Mouse (Mus musculus) left cerebral cortex, postnatal 14 days (tissue): ENCODE measurements around the gene Paf1. TPM values are rescaled to one million over a fixed set of nuclear protein-coding genes. Genes with fewer than 3 reads are reported as not detected.

ENCODE experiments used
- DNase-seq, 2 experiments: peaks; one replicate each; pipeline ENCODE4 v3.0.0; 2021 to 2022; ENCODE audit warnings: low spot score in 2 of 2, mixed read lengths in 1 of 2
- intact Hi-C: fragments of 180-260 bp; cut with DNase I; formaldehyde crosslinking; loops from one replicate; pipeline ENCODE4 v1.15.1; 2025
- total RNA-seq, 2 experiments: library from RNA; stranded (reverse); gene quantifications; 2 replicates each; pipeline ENCODE4 v1.2.3; 2021

Paf1 gene
- total RNA-seq, 2 experiments from 2014 or later: 59.9 to 60.0 TPM

DNA sequence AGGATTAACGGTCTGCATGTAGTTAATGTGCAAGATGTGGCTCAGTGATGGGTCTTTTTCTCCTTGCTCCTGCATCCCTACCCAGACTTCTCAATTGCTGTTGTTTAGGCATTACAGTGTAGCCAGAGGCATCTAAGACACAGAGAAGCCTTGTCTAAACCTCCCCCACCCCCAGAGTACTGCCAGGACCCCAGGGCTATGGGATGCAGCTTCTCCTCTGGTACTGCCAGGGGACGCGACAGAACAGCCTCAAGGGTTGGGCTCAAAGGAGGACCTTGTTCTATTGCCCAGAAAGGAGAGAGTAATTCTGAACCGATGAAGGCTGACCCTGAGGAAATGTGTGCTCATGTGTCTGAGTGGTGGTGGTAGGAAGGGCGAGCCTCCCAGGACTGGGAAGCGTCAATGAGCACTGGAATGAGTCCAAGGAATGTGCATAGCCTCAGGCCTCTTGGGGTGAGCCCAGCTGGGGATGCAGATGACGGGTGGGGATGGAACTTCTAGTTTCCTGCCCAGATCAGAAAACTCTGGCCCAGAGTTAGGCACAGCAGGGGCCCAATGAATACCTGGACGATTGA is 25.4 kb downstream of the Paf1 start:
- intact Hi-C loops: no loop called here
- DNase-seq: peak; percentile 34

DNA sequence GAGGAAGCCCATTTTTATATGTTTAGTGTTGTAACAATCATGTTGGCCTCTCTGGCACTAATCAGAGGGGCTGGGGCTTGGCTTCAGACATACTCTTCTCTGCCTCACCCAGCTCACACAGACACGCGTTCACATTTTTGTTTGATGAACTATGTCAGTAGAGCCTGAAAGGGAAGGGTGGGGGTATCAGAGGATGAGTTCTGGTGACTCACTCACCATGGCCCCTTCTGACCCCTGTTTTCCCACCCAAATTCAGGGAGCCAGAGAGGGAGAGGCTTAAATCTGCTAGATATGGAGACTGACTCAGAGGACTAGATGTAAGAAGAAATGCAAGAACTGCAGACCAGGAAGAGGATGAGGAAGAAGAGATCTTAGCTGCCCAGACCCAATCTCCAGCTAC is 26.7 kb downstream of the Paf1 start:
- no peak for DNase-seq
- intact Hi-C loops: no loop called here

DNA sequence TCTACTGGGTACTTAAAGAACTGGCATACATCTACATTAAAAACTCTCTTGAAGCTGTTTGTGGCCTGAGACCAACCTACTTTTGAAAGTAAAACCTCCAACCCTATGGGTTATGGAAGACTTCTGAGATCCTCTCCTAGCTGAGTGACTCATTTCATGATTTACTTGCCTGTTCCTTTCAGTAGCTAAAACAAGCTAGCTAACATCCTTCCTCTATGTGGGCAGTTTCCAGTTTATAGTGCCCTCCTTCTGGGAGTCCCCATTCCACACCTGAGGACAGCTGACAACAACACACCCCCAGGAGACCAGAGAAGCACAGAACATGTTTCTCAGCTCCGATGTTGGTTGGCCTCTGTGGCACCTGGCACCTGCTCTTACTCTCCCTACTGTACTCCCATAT is 30.3 kb downstream of the Paf1 start:
- intact Hi-C loops: no loop called here

DNA sequence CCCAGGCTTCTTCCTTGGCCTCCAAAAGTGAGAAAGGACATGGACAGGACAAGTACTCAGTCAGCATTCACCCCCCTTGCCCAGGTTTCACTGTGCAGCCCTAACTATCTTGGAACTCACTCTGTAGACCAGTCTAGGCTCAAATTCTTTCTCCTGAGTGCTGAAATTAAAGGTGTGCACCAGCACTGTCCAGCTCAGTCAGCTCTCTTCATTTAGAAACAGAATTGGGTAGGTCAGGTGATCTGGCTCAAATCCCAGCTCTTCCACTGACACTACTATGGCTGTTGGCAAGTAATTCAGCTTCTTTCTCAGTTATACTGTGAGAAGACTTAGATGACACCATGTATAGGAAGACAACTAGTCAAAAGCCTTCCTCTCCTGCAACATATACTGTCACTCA is 35.0 kb downstream of the Paf1 start:
- no peak for DNase-seq

More for the DNA sequence above, 30.3 kb downstream of the Paf1 start:
- no peak for DNase-seq

DNA sequence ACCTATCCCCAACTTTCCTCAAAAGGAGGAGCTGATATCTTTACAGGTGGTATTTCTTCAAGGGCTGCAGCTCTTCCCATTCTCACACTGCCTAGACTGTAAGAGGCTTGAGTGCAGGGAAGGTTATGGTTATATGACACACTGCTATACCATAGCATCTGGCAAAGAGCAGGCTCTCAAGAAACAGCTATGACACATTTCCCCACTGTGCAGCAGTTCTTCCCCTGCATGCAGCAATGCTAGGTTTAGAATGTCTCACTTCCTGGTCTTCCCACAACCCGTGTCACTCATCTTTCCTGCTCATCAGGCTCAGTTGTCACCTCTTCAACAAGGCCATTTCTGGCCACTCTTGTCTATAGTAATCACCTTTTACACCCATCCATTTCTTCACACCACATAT is 37.8 kb downstream of the Paf1 start:
- intact Hi-C loops: no loop called here
- DNase-seq: no peak

More for the DNA sequence above, 35.0 kb downstream of the Paf1 start:
- intact Hi-C loops: no loop called here

DNA sequence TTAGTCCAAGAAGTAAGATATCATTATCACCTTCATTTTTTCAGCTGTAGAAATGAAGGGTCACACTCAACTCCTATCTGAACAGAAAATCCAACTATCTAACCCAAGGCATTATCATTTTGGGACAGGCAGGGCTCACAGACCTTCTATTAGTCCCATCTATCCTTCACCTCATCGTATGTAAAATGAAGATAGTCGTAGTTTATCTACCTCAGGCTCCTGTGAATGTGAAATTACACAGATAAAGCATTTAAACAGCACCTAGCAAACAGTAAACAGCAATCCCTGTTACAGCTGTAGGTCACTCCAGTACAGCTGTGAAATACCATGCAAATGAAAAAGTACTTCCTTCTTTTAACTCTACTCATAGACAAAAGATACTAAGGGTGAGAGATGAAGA is 39.5 kb downstream of the Paf1 start:
- DNase-seq: no peak
- intact Hi-C loops: no loop called here

DNA sequence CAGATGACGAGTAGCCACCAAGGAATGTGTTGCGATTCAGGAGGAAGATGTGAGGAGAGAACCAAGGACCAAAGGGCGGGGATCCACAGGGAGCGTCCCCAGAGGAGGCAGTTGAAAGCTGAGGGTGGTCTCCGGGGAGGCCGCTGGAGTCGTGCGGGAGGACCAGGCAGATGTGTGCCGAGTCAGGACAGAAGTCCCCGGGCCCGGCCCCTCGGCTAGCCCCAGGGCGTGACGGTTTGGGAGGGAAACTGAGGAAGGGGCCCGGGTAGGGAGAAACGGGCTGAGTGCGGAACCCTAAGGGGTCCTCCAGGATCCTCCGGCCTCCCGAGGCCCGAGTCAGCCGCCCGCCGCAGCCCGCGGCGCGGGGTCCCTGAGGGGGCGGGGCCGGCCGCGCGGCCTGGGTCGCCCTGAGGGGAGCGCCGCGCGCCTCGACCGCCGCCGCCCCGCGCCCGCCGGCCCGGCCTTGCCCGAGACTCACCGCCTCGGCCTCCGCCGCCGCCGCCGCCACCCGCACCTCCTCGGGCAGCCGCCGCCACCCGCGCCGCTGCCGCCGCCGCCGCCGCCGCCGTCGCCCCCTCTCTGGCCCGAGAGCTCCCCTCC is 43.0 kb downstream of the Paf1 start:
- peak in 1 of 2 experiments; percentile 13 for DNase-seq
- intact Hi-C loops: loop anchor here (2.0 kb wide), 2 partner anchors 165 to 291 kb away; no protein-coding TSS in a partner anchor

DNA sequence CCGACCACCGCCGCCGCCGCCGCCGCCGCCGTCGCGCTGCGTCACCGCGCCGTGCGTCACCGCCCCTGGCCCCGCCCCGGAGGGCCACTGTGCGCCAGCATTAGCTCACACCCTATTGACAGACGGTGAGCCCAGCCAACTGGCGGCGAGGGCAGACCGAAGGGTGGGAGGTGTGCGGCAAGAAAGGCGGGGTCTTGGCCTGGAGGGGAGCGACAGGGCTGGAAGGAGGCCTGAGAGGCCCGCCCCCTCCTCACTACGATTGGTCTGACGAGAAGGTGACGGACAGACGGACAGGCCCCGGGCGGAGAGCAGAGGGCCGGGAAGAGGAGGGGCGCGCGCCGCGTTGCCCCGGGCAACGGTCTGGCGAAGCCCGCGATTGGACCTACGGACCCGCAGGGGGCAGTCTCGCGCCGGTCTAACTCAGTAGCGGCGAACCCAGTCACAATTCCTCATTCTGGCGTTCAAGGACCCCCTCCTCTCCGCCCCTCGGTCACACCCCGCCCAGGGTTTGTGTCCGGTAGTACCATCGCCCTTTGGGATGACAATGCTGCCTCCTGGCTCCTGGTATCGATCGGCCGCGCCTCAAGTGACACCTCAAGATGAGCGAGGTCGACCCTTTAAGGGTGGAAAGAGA is 43.6 kb downstream of the Paf1 start:
- peak; percentile 100 for DNase-seq
- intact Hi-C loops: loop anchor here (2.0 kb wide), 2 partner anchors 164 to 290 kb away; no protein-coding TSS in a partner anchor

DNA sequence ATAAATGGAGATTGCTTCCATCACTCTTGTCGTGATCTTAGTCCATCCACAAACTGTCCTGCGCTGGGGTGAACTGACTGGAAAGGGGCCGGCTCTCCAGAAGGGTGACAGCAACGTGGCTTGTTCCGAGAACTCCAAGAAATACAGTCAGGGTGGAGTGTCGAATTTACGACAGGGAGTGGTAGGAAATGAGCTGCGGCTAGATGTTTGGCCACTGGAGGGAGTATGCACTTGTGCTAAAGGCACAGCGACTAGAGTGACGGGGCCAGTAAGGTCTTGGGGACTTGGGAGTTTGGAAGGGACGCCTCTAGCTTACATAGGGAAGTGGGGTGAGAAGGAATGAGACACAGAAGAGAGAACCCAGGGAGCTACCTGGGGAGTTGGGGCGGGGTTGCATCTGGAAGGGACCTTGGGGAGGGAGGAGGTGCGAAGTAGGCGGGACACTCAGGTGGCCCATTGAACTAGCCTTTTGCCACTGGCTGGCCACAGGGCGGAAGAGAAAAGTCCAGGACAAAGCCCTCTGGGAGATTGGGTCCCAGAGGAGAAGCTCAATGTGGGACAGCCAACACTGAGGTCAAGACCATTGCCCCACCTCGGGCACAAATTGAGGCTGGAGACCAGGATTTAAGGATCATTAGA is 44.3 kb downstream of the Paf1 start, which contains the start of gene Gmfg:
Gmfg (plus strand) TSS at position 516 of the 639 bp plus-strand sequence.
- intact Hi-C loops: loop anchor here (2.0 kb wide), 2 partner anchors 164 to 290 kb away; no protein-coding TSS in a partner anchor
- DNase-seq: peak; percentile 82 to 87

DNA sequence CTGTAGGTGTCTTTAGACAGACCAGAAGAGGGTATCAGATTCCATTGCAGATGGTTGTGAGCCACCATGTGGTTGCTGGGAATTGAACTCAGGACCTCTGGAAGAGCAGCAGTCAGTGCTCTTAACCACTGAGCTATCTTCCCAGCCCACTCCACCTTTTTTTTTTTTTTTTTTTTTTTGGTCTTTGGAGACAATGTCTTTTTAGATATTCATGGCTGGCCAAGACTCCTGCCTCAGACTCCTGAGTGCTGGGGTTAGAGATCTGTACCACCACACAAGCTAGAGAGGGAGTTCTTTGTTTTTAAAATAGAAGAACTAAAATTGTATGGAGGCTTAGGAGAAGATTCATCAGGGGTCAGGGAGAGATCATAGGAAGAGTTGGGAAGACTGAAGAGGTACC is 45.2 kb downstream of the Paf1 start:
- no peak for DNase-seq
- intact Hi-C loops: loop anchor here (2.0 kb wide), 2 partner anchors 163 to 289 kb away; no protein-coding TSS in a partner anchor

DNA sequence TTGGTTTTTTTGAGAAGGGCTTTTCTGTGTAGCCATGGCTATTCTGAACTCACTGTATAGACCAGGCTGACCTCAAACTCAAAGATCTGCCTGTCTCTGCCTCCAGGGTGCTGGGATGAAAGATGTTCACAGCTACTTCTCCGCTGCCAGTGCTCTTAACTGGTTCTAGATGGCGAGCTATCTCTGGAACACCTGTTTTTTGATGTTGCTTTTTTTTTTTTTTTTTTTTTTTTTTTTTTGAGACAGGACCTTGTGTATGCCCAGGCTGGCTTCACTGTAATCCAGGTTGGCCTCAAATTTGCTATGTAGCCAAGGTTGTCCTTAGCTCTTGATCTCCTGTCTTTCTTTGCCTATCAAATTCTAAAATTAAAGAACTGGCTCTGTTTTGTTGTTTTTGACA is 46.0 kb downstream of the Paf1 start:
- intact Hi-C loops: no loop called here
- no peak for DNase-seq

DNA sequence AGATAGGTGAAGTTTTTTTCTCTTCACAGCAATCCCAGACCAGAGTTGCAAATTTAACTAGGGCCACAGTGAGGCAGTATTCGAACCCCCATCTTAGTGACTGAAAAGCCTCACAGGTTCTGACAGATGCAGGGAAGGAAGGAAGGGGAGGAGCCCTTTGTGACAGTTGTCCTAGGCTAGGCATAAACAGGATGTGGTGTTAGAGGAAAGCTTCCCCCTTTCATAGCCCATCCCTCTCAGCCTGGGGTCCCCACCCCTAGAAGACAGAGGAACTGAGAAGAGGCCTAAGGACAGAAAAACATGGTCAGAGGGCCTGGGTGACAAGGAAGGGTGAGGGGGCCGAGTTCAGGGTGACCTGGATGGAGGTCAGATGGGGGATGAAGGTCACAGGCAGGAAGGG is 48.0 kb downstream of the Paf1 start:
- DNase-seq: peak in 1 of 2 experiments; percentile 22
- intact Hi-C loops: no loop called here

DNA sequence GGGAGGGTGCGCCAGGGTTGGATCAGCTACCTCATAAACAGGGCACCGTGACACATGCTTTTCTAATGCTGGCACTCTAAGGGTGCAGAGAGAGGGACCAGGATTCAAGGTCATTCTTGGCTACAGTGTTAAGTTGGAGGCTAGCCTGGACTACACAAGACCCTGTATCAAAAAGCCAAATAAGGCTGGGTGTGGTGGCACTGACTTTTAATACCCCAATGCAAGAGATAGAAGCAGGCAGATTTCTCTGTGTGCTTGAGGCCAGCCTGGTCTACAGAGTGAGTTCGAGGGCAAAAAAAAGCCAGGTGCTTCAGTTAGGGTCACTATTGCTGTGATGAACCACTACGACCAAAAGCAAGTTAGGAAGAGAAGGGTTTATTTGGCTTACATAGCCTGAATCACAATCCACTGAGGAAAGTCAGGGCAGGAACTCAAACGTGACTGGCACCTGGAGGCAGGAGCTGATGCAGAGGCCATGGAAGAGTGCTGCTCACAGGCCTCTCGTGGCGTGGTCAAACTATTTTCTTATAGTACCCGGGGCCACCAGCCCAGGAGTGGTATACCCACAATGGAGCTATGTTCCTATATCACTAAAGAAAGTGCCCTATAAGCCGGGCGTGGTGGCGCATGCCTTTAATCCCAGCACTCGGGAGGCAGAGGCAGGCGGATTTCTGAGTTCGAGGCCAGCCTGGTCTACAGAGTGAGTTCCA is 49.2 kb downstream of the Paf1 start:
- DNase-seq: no peak
- intact Hi-C loops: no loop called here

DNA sequence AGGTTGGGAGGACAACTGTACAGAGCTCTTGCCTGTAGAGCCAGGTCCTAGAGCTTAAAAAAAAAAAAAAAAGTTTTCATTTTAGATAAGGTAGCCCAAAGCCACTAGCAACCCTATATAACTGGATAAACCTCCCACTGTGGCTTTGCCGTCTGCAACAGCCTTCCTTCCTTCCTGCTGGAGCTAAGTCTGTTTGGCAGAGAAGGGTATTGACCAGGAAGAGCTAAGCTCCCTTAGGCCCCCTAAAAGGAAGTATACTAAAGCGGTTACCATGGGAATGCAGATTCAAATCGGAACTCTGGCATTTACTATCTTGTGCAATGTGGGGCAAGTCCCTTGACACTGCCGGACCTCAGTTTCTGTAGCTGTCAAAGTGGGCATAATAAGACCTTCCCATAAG is 49.9 kb downstream of the Paf1 start:
- intact Hi-C loops: no loop called here
- DNase-seq: no peak

DNA sequence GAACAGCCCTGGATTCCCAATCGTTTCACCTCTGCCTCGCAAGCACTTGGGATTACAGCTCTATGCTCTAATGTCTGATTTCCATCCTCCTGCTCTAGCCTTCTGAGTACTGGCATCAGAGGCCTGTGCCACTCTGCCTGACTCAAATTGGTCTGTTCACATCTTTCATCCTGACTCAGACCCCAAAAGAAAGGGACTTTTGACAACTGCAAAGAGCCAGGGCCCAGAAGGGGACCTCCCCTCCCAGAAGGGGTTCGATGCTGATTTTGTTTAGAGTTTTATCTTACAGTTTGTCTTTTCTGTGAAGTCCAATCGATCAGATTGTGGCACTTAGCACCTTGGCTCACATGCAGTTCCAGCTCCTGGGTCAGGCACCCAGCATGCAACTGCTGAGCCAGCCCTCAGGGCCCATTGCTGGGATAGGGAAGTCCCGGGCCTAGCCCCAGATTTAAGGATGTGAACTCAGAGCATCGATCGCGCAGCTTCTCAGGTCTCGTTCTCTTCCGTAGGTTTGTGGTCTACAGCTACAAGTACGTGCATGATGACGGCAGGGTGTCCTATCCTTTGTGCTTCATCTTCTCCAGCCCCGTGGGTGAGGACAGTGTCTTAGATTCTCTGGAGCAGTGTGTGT is 51.7 kb downstream of the Paf1 start:
- intact Hi-C loops: no loop called here
- DNase-seq: no peak

DNA sequence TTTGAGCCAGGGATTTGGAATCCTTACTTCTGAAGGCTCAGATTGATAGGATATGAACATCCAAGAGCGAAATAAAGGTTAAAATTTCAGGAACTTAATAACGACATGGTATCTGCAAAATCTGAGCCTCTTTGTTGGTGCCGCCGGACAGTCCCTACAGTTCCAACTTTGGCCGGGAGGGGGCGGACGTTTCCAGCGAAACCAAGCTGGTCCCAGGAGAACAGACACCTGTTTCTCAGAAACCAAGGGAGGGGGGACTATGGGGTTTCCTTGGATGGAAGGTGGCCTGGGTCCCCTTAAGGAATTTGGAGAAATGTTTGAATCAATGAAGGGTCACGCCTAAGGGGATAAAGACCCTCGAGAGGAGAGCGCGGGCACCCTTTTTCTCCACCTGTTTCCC is 53.7 kb downstream of the Paf1 start:
- DNase-seq: peak; percentile 70 to 87
- intact Hi-C loops: loop anchor here (1.0 to 5.0 kb wide), 2 partner anchors 81 to 155 kb away; no protein-coding TSS in a partner anchor

DNA sequence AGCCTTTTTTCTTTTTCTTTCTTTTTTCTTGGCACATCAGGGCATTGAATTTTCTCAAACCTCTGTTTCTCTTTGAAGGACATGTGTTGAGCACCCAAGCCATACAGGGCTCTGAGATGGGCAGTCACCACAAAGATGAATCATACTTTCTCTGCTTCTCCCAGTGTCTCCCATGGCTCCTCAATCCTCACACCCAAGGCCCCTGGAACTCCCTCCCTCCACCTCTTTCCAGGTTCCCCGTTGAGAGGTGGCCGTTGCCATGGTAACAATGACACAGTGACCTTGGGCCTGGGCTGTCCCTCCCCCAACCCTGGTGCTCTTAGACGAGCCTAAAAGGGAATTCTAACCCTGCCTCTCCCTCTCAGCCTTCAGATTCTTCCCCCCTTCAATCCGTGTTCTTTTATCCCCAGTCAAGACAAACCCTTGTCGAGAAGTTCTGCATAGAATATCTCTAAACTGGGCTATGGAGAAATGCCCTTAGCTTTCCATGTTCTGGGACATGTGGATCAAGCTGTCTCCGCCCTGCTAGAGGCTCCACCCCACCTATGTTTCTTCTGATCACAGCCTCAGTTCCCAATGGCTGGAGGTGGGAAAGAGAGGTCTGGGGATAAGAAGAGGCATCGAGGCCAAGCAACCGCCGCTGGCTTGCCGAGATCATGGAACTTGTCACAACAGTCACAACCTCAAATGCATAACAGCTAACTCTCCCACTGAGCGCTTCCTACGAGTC is 54.5 kb downstream of the Paf1 start:
- intact Hi-C loops: loop anchor here (5.0 kb wide), 1 partner anchor 80 kb away; no protein-coding TSS in a partner anchor
- no peak for DNase-seq
